Mouse (Mus musculus): ENCODE results near the gene Eva1c.

DNA sequence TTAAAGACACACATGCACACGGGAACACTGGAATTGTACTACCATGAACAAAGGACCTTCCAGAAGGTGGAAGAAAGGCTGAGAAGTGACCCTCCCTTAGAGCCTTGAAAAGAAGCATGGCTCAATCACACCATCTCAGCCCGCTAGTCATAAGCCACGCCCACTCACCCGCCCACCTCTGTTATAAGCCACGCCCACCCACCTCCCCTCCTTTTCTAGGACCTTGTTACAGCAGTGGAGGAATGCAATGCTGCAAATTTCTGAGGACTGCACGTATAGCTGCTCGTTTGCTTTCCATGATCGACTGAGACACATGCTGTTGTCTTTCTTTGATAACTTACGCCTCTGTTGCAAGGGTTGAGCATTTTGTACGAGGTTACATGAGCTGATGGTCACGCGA, 22.7 kb downstream of the Eva1c start:
- TF ChIP-seq CTCF (IDR thresholded peaks at IDR 0.05; ENCODE audit: extremely low read depth, insufficient read depth, insufficient read length, insufficient replicate concordance) = no peak
- TF ChIP-seq POLR2A (IDR thresholded peaks at IDR 0.05; ENCODE audit: low read depth, low read length) = no peak

All from spleen, adult 2 months (tissue).